Mouse (Mus musculus) neural tube, embryonic 15.5 days (tissue): ENCODE measurements around the gene As3mt. TPM values are rescaled to one million over a fixed set of nuclear protein-coding genes. Genes with fewer than 3 reads are reported as not detected.

Experiments used
- ATAC-seq: fragments of 200-750 bp; cut with Nextera tagmentation; 2 replicates; pipeline ENCODE4 v1.8.0; 2017; ENCODE audit warnings: mild to moderate bottlenecking, moderate TSS enrichment, moderate library complexity; ENCODE audit not compliant: low FRiP score
- H3K27ac ChIP-seq: fragments of 300-500 bp; sonication (generic); replicated peaks from 2 replicates; pipeline ENCODE4 v1.5.1; 2015; ENCODE audit warnings: mild to moderate bottlenecking, inconsistent platforms
- H3K27me3 ChIP-seq: fragments of 300-500 bp; sonication (generic); replicated peaks from 2 replicates; pipeline ENCODE4 v1.6.1; 2015; ENCODE audit warnings: inconsistent platforms
- H3K36me3 ChIP-seq: fragments of 300-500 bp; sonication (generic); 2 replicates; pipeline ENCODE4 v1.6.1; 2015; ENCODE audit warnings: inconsistent platforms
- H3K4me1 ChIP-seq: fragments of 300-500 bp; sonication (generic); 2 replicates; pipeline ENCODE4 v1.6.1; 2015; ENCODE audit warnings: inconsistent platforms
- H3K4me2 ChIP-seq: fragments of 300-500 bp; sonication (generic); 2 replicates; pipeline ENCODE4 v1.6.1; 2015; ENCODE audit warnings: inconsistent platforms, mild to moderate bottlenecking, moderate library complexity
- H3K4me3 ChIP-seq: fragments of 300-500 bp; sonication (generic); replicated peaks from 2 replicates; pipeline ENCODE4 v1.5.1; 2015; ENCODE audit warnings: mild to moderate bottlenecking, inconsistent platforms
- H3K9ac ChIP-seq: fragments of 300-500 bp; sonication (generic); replicated peaks from 2 replicates; pipeline ENCODE4 v1.6.1; 2015; ENCODE audit warnings: mild to moderate bottlenecking, inconsistent platforms
- H3K9me3 ChIP-seq: fragments of 300-500 bp; sonication (generic); replicated peaks from 2 replicates; pipeline ENCODE4 v1.6.1; 2016; ENCODE audit warnings: inconsistent platforms
- WGBS: fragments of 180-500 bp; shearing (Covaris S2); methylation state at CpG from one replicate; pipeline ENCODE4 v1.1.7; 2015; ENCODE audit warnings: mixed read lengths; 5-methylcytosine and 5-hydroxymethylcytosine counted together
- polyA plus RNA-seq: library from polyadenylated mRNA; unstranded; fragments of >200 nt; fragmentation: Nextera tagmentation; extraction: Ambion mirVana; gene quantifications from 2 replicates; pipeline ENCODE4 v1.2.1, GENCODE M21; 2015

The As3mt gene
- polyA plus RNA-seq, 1 experiment from 2014 or later: 49.8 TPM

DNA sequence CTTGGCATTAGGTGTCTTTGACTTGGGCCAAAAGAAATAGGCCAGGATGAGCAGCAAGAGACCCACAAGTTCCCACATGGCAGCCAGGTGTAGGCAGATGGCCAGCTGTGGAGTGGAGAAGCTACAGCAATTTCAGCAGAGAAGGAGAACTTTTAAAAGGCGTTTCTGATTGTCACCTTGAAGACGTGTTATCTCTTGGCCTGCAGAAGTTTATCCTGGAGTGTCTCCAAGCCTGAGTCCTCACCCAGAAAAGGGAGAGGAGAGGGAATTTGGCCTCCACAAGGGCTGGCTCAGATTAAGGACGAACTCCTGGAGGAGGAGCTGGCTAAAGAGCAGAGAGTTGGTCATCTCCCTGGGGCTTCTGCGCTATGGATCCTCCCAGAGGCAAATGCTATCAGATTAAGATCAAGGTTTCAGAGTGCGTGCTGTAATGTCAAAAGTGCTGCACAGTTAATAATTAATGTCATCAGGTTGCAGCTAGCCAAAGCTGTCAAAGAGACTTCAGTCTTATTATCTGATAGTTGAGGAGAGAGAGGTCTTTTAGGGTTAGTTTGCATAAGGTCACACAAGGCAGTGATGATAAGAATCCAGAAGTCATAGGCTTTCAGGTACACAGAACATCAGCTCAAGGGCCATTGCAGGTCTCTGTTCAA lies 34.4 kb upstream of the As3mt start, which contains the start of gene Cyp17a1:
Gene Cyp17a1 (minus strand): TSS at position 407 of the 653 bp plus-strand sequence.
- Histone ChIP-seq H3K4me3 (no peak within 1 kb of the TSS), H3K9me3 (no peaks in the 10 kb centered on the region), H3K4me2 (no peak within 1 kb of the TSS), H3K27ac (no peak within 1 kb of the TSS), H3K4me1 (no peaks in the 10 kb centered on the region), H3K27me3 (no peaks in the 10 kb centered on the region), H3K9ac (no peak within 1 kb of the TSS), H3K36me3 (no peaks in the 10 kb centered on the region)
- 74% methylated on average over 5 of the region's 5 CpGs for WGBS
- no peak for ATAC-seq

GRCm38 (mm10) chr19:46675641-46676040 lies 31.6 kb upstream of the As3mt start:
- H3K27ac ChIP-seq: no peak overlapping the region
- H3K36me3 ChIP-seq: no peaks in the 10 kb centered on the region
- no peak overlapping the region for H3K4me2 ChIP-seq
- no peaks in the 10 kb centered on the region for H3K9me3 ChIP-seq
- no peaks in the 10 kb centered on the region for H3K27me3 ChIP-seq
- no peak for ATAC-seq
- H3K4me3 ChIP-seq: no peak overlapping the region
- WGBS: 81% methylated on average over 3 of the region's 3 CpGs
- H3K9ac ChIP-seq: no peak overlapping the region
- no peaks in the 10 kb centered on the region for H3K4me1 ChIP-seq

- no peak for ATAC-seq
- no peak overlapping the region for H3K4me2 ChIP-seq
- H3K9ac ChIP-seq: no peak overlapping the region
- no peak overlapping the region for H3K27ac ChIP-seq
- H3K36me3 ChIP-seq: no peaks in the 10 kb centered on the region
- H3K4me1 ChIP-seq: no peaks in the 10 kb centered on the region
- 0 out of 2 replicates have a peak, but pooled peaks cover 2% of the 10 kb centered on the region for H3K27me3 ChIP-seq
- no peak overlapping the region for H3K4me3 ChIP-seq
- 73% methylated on average over 12 of the region's 12 CpGs for WGBS
- H3K9me3 ChIP-seq: no peaks in the 10 kb centered on the region
Measured at GRCm38 (mm10) chr19:46679720-46680383, 27.4 kb upstream of the As3mt start.

DNA sequence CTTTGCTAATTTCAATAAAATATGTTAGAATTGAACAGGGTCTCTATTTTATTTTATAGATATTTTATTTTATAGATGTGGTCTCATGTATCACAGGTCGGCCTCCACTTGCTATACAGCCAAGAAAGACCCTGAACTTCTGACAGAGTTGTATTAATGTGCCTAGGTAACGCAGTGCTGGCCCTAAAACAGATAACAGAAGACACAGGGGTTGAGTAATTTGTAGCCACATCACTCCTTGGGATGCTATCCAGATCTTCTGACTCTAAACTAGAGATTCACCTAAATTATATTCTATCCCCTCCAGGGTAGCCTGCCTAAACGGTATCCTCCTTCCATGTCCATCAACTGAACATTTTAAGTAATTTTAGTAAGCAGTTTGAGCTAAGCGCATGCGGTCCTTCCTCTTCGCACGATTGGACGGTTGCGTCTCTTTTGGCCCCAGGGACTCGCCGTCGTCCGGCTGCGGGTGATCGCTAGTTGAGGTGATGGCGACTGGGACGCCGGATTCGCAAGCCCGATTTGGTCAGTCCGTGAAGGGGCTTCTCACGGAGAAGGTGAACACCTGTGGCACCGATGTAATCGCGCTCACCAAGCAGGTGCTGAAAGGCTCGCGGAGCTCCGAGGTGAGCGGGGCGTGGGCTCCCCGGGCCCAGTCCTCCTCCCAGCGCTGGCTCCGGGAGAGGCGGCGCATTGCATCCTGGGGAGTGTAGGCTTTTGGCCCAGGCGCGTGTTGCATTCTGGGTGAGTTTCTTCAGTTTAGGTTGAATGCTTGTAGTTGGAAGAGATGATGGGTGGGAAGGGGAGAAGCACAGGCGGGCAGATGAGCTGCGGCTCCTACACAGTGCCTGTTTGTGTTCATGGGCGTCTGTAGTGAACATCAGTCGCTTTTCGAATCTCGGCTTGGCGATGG lies 17.5 kb upstream of the As3mt start, which contains the start of gene Borcs7:
Gene Borcs7 (plus strand): TSS at position 447 of the 913 bp plus-strand sequence.
- 2% methylated on average over 44 of the region's 44 CpGs for WGBS
- H3K4me2 ChIP-seq: peak within 1 kb of the TSS; percentile 65
- H3K36me3 ChIP-seq: peaks cover 6% of the 10 kb centered on the region; the same call in 1 of the 2 replicates
- peak; percentile 95 for ATAC-seq
- H3K4me3 ChIP-seq: peak within 1 kb of the TSS; percentile 74
- H3K9me3 ChIP-seq: no peaks in the 10 kb centered on the region
- peaks cover 9% of the 10 kb centered on the region for H3K4me1 ChIP-seq
- H3K27me3 ChIP-seq: no peaks in the 10 kb centered on the region
- H3K27ac ChIP-seq: peak within 1 kb of the TSS; percentile 92
- peak within 1 kb of the TSS; percentile 87 for H3K9ac ChIP-seq

DNA sequence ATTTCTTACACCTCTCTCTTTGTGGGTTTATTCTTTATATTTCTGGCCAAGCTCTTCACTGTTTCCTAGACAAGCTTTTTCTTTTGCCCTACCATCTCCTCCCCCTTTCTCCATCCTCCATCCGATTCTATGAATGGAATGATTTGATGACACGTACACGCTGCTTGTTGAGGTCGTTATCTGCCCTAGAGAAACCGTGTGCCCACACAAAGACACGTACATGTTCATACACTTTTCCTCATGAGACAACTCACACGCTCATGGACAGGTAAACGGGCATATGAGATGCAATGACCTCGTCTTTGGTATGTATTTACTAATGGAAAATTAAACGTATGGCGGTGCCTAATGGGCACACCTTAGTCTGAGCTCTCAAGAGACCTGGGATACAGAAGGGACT lies 16.9 kb upstream of the As3mt start:
- peak overlapping the region; percentile 92 for H3K27ac ChIP-seq
- H3K4me1 ChIP-seq: peaks cover 9% of the 10 kb centered on the region
- H3K36me3 ChIP-seq: peaks cover 11% of the 10 kb centered on the region; the same call in 1 of the 2 replicates
- ATAC-seq: no peak; the same call in 1 of the 2 replicates
- H3K9me3 ChIP-seq: no peaks in the 10 kb centered on the region
- WGBS: 70% methylated on average over 11 of the region's 11 CpGs
- H3K4me3 ChIP-seq: peak overlapping the region; percentile 74
- H3K4me2 ChIP-seq: peak overlapping the region; percentile 65
- peak overlapping the region; percentile 87 for H3K9ac ChIP-seq
- no peaks in the 10 kb centered on the region for H3K27me3 ChIP-seq

- peaks cover 13% of the 10 kb centered on the region; the same call in 1 of the 2 replicates for H3K36me3 ChIP-seq
- no peak overlapping the region for H3K9ac ChIP-seq
- peaks cover 9% of the 10 kb centered on the region for H3K4me1 ChIP-seq
- no peaks in the 10 kb centered on the region for H3K27me3 ChIP-seq
- 87% methylated on average over 2 of the region's 2 CpGs for WGBS
- no peaks in the 10 kb centered on the region for H3K9me3 ChIP-seq
- ATAC-seq: no peak
- peak overlapping the region; percentile 65 for H3K4me2 ChIP-seq
- no peak overlapping the region for H3K4me3 ChIP-seq
- no peak overlapping the region for H3K27ac ChIP-seq
Measured at GRCm38 (mm10) chr19:46691078-46691477, 16.2 kb upstream of the As3mt start.

DNA sequence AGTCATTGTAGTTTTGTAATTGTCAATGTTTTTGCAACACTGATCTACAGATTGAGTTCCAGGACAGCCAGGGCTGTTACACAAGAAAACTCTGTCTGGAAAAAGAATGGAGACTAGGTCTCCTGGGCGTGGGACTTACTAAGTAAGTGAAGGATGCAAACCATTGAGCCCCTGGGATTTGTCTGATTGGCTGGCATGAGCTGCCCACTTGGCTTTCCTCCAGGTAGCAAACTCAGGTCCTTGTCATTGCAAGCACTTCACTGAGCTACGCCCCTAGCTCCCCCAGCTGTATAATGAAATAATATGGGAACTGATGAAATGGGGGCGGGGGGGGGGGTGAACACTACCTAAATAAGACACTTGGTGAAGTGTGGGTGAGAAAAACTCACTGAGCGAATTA lies 14.1 kb upstream of the As3mt start:
- peaks cover 16% of the 10 kb centered on the region; the same call in 1 of the 2 replicates for H3K36me3 ChIP-seq
- H3K9ac ChIP-seq: no peak overlapping the region
- H3K4me2 ChIP-seq: no peak overlapping the region
- peaks cover 9% of the 10 kb centered on the region for H3K4me1 ChIP-seq
- no peak for ATAC-seq
- no peak overlapping the region for H3K4me3 ChIP-seq
- no peaks in the 10 kb centered on the region for H3K9me3 ChIP-seq
- no peak overlapping the region for H3K27ac ChIP-seq
- 82% methylated on average over 4 of the region's 4 CpGs for WGBS
- H3K27me3 ChIP-seq: no peaks in the 10 kb centered on the region

- ATAC-seq: no peak
- Histone ChIP-seq H3K4me1 (no peaks in the 10 kb centered on the region), H3K4me2 (no peak overlapping the region), H3K36me3 (peaks cover 26% of the 10 kb centered on the region), H3K9ac (no peak overlapping the region), H3K4me3 (no peak overlapping the region), H3K27ac (no peak overlapping the region), H3K27me3 (no peaks in the 10 kb centered on the region), H3K9me3 (no peaks in the 10 kb centered on the region)
- WGBS: 96% methylated on average over 8 of the region's 8 CpGs
Measured at GRCm38 (mm10) chr19:46696482-46696881, 10.8 kb upstream of the As3mt start.

GRCm38 (mm10) chr19:46696943-46697342 lies 10.3 kb upstream of the As3mt start:
- ATAC-seq: no peak
- peaks cover 26% of the 10 kb centered on the region for H3K36me3 ChIP-seq
- H3K27me3 ChIP-seq: no peaks in the 10 kb centered on the region
- H3K9me3 ChIP-seq: no peaks in the 10 kb centered on the region
- WGBS: 86% methylated on average over 7 of the region's 7 CpGs
- H3K27ac ChIP-seq: no peak overlapping the region
- no peak overlapping the region for H3K4me2 ChIP-seq
- H3K4me3 ChIP-seq: no peak overlapping the region
- no peaks in the 10 kb centered on the region for H3K4me1 ChIP-seq
- H3K9ac ChIP-seq: no peak overlapping the region

DNA sequence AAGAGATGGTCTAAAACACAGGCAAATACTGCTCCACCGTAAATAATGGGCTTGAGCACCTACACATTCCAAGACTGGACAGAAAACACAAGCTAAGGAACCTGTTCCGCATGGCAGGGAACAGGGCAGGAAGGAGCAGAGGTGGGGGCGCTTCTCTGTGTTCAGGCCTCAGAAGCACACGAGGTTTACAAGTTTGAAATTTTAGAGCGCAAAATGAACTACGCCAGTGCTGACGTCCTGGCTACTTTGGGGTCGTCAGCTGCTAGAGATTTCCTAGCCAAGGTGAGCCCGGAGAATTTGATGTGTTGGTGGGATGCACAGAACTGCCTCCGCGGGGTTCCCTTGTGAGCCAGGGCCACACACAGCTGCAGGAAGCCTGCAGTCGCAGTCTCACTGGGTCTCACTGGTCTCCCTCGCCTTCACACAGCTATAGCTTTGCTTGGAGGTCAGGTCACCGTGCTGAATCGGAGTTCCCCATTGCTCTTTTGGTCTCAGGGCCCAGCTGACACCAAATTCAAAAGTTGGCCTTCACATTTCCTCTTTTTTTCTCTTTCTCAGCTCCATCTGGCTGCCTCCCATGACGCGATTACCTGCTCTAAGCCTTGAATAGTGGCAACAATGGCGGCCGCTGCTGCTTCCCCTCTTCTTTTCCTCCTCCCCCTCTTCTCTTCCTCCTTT lies 9.3 kb upstream of the As3mt start:
- H3K4me2 ChIP-seq: no peak overlapping the region
- H3K9ac ChIP-seq: no peak overlapping the region
- no peaks in the 10 kb centered on the region for H3K27me3 ChIP-seq
- no peak overlapping the region for H3K27ac ChIP-seq
- H3K36me3 ChIP-seq: peaks cover 29% of the 10 kb centered on the region
- H3K4me3 ChIP-seq: no peak overlapping the region
- WGBS: 56% methylated on average over 19 of the region's 19 CpGs
- no peaks in the 10 kb centered on the region for H3K9me3 ChIP-seq
- no peak for ATAC-seq
- H3K4me1 ChIP-seq: no peaks in the 10 kb centered on the region

DNA sequence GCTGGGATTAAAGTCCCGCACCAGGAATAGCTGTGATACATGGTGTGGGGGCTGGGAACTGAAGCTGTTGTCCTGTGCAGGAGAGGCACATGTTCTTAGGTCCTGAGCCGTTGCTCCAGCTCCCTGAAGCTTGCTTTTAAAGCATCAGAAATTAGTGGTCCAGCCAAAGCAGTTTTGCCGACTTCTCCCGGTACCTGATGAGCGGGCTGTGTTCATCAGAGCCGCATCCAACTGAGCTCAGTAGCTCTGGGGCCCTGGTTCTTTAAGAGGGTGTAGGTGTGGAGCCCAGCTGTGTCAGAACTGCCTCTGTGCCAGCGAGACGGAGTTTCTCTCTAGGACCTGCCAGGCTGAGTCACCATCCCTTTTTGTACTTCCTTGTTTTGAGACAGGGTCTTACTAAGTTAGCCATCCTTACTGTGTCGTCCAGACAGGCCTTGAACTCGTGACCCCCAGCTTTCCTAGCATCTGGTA lies 8.2 kb upstream of the As3mt start:
- no peak overlapping the region for H3K4me3 ChIP-seq
- H3K9ac ChIP-seq: no peak overlapping the region
- no peak overlapping the region for H3K27ac ChIP-seq
- H3K36me3 ChIP-seq: peaks cover 29% of the 10 kb centered on the region
- H3K4me2 ChIP-seq: no peak overlapping the region
- H3K9me3 ChIP-seq: no peaks in the 10 kb centered on the region
- no peak for ATAC-seq
- 74% methylated on average over 10 of the region's 10 CpGs for WGBS
- H3K4me1 ChIP-seq: no peaks in the 10 kb centered on the region
- H3K27me3 ChIP-seq: no peaks in the 10 kb centered on the region
